Mouse (Mus musculus) left cerebral cortex, adult 11 months (tissue): ENCODE results near the gene Xrcc5.
A peak's percentile ranks its signal among the peaks of the same experiment; 100 is the strongest.

Experiments
- DNase-seq: peaks from one replicate; pipeline ENCODE4 v3.0.0; 2022; ENCODE audit warnings: low spot score

The Xrcc5 gene

GRCm38 (mm10) chr1:72307317-72307798, at the start of gene Xrcc5:
TSS of gene Xrcc5 (plus strand) at chr1:72307421.
- DNase-seq, result peak; percentile 89

DNA sequence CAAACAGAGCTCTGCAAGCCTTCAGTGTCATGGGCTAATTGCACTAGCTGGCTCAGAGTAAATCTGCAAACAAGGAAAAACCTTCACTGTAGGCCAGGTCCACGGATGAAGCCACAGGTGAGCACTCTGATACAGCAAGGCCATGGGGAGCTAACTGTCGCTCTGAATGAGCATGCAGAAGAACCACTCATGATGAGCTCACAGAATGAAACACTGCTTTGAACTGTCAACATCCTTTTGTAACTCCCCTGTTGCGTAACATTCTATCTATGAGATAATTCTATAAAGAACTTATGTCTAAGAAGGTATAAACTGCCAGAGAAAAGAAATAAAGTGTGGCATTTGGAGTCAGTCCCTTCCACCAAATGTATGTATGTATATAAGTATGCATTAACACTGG, 44.1 kb upstream of the Xrcc5 start:
- DNase-seq, result no peak

DNA sequence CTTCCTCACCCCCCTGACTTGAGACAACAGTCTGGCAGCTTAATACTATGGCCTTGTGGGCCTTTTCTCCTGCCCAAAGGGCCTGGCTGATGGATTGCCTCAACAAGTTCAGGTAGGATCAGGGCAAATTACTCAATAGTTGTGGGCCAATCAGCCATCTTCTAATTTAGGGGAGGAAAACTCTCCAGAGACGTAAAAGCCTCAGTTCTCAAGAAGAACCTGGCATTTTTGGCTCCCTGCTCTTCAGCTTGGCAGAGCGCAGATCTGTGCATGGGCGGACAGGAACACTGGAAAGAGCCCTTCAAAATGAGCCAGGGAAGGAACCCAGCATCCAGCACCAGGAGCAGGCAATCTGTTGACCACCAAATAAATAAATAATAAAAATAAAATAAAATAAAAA, 29.1 kb upstream of the Xrcc5 start:
- no peak for DNase-seq

DNA sequence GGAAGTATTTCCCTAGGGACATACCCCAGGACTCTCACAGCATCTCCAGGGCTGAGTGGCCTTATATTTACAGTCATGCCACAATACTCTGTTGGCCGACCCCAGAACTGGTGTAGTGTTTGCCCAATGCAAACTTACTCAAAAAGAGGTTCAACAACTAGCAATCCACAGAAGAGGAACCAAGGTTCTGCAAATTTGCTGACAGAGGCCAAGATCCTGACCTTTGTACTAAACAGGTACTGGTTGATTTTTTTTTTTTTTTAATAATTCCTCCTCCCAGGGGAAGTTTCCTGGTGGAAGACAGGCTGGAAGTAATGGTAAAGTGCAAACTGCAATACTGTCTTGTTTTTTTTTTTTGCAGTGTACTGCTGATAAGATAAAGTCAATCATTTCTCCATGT, 24.6 kb upstream of the Xrcc5 start:
- no peak for DNase-seq

DNA sequence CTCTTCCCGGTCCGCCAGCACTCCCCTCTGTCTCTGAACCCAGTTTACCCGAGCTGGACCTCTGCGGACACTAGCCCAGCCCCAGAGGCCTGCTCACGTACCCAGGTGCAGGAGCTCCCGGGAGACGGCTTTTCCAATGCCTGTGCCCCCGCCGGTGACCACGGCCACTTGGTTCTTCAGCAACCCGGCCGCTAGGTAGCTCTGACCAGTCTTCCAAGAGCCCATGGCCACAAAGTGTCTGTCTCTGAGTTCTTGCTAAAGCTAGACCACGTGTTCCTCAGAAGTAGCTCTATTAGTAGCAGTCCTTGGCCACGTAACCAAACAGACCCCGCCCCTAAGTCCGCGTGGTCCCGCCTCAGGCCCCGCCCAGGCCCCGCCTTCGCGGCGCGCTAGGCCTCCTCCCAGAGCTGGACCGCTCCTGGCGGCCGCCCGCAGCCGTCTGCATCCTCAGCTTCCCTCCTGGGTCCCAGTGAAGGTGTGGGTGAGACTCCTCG, 23.2 kb upstream of the Xrcc5 start, which contains the start of the genes Pecr and Tmem169:
Gene Pecr, minus strand, starts transcription at position 323 of the 494 bp plus-strand sequence.
Gene Tmem169, plus strand, starts transcription at position 378 of the 494 bp plus-strand sequence.
- peak; percentile 91 for DNase-seq

DNA sequence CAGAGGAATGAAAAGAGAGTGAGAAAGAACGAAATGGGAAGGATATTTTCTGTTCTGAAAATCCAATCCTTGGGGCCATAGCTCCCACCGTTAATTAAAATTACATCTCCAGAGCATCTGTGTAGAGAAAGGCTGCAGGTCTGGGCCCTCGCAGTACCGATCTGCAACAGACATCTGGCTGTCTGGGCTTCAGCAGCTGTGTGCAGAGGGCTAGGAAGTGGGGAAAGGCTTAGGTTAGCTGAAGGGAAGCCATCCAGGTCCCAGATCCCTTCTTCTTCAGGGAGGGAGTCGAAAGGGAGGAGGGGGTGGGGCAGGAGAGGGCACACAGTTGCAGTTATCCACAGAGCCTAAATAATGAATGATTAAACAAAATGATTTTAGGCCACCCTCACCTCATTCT, 22.7 kb upstream of the Xrcc5 start:
- DNase-seq, result no peak

DNA sequence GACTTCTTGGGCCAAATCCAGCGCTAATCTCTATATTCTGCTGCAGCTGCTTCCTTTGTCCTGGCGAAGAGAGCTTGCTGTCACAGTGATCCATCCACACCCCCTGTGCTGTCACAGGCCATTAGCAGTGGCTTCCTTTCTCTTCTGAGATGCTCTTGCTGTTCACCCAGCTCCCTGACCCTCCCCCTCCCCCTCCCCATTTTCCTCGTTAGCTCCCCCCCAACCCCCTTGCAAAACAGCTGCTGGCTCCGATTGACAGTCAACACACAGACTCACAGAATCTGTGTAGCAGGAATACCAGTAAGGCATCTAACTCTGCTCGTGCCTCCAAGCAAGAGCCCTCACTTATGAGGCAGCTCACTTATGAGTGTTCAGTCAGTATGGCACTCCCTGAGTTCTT, 20.3 kb upstream of the Xrcc5 start:
- DNase-seq, result no peak

DNA sequence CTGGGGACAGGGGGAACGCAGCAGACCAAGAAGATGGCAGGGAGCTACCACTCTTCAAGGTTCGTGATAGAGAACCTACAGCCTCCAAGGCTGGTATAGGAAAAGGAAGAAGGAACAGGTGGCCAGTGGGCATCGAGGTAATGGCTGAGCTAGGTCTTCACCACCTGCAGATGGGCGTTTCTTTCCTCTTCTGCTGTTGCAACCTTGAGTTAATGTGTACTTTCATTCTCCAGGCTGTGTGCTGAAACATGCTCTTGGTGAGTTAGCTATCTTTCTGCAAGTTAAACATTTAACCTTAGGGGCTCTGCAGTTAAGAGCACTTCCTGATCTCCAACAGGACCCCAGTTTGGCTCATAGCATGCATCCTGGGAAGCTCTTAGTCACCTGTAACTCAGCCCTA, 19.3 kb upstream of the Xrcc5 start:
- no peak for DNase-seq

DNA sequence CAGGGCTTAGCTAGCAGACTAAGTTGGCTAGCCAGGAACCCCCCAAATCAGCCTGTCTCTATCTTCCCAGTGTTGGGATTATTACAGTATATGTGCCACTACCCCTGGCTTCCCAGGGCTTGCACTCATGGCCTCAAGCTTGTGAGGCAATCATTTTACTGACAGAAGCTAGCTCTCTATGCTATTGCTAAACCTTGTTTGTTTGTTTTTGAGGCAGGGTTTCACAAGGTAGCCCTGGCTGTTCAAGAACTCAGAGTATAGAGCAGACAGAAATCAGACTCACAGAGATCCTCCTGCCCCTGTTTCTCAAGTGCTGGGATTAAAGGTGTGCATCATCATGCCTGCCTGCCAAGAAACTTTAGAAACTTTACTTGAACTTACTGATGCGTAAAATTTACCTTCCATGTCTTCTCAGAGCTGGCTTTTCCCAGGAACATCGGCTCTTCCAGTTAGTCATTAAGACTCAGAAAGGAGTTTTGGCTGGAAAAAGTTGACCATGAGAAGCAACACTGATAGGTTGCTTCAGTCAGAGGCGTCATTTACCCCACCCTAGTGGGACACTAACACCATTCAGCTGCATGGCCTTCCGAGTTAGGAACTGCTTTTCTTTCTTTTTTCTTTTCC, 18.6 kb upstream of the Xrcc5 start:
- DNase-seq, result no peak

DNA sequence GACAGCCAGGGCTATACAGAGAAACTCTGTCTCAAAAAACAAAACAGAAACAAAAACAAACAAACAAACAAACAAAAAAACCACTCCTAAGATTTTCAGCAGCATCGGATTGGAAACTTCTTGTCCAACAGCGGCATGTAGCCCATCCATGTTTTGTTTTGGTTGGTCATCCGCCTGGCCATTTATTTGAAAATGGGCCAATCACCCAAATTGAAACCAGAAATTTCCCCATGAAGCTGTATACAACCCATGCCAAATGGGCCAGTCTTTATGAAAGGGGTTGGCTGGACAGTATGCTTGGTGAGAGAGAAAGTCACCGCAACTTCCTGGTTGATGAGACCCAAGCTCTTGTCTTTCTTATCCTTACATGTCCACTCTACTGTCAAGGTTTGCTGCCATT, 16.3 kb upstream of the Xrcc5 start:
- DNase-seq, result no peak

- no peak for DNase-seq
Measured at GRCm38 (mm10) chr1:72291421-72291820, 15.8 kb upstream of the Xrcc5 start.

- no peak for DNase-seq
Measured at GRCm38 (mm10) chr1:72291925-72292324, 15.3 kb upstream of the Xrcc5 start.

DNA sequence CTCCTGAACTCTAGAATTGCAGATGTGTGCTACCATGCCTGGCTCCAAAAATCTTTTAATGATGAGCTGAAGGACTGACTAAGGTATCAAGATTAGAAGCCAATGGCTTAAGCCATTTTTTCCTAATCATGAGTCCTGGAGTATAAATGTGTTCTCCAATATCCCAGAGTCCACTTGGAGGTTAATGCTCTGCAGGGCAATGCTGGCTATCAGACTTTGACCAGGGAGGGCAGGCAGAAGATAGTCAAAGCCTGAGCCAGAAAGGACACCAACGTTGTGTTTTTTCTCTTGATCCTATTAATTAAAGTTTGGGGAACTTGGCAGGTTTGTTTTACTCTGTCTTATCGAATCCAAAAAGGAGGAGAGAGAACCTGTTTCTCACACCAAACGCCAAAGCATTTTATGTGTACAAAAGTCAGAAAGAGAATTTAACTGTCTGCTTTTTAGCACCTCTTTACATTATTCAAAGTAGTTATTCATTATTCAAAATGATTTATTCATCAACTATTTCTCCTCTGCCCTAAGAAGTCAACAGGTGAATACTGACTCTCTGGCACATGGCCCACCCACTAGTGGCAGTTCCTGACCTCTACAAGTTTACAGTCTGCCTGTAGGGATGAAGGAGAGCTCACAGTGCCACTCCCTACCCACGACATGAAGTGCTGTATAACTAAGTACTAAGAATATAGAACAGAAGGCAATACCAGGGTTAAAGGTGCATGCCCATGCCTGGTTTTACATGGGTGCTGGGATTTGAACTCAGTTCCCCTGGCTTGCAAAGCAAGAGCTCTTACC, 13.2 kb upstream of the Xrcc5 start:
- DNase-seq, result no peak

- no peak for DNase-seq
Measured at GRCm38 (mm10) chr1:72295746-72296145, 11.5 kb upstream of the Xrcc5 start.

DNA sequence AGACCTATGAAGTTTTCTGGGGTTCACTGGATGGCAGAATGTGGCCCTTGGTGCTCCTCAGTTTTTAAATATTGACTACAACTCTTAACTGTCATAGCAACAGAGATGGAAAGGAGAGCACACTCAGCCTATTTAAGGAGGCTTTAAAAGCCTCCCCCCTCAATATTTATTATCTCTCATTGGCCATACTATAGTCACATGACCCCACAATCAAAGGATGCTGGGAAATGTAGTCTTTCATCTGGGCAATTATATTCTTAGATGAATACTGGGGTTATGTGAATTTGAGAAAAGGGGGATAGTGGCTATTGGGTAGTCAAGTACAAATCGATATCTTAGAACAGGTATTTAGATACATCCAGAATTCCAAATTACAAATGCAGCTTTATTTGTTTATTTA, 5.4 kb upstream of the Xrcc5 start:
- DNase-seq, result no peak

DNA sequence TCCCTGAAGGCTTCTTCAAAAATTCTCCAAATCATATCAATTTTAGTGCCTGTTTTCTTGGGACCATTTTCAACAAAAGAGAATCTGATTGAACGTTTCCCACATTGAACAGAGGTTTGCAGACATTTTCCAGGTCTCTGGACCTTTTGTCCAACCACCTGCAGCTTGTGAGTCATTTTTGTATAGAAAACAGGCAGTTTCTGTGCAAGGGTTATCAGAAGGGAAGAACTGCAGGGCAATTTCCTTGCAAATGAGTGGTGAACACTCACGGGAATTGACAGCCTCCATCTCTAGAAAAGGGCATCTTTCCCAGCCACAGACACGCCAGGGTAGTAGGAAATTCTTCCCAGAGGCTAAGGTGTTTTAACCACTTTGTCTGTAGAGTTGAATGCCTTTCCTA, 980 bp upstream of the Xrcc5 start:
- no peak for DNase-seq

- peak; percentile 24 for DNase-seq
Measured at GRCm38 (mm10) chr1:72306679-72307181, 491 bp upstream of the Xrcc5 start.

- DNase-seq, result no peak
Measured at GRCm38 (mm10) chr1:72308919-72309318, 1.7 kb downstream of the Xrcc5 start.

DNA sequence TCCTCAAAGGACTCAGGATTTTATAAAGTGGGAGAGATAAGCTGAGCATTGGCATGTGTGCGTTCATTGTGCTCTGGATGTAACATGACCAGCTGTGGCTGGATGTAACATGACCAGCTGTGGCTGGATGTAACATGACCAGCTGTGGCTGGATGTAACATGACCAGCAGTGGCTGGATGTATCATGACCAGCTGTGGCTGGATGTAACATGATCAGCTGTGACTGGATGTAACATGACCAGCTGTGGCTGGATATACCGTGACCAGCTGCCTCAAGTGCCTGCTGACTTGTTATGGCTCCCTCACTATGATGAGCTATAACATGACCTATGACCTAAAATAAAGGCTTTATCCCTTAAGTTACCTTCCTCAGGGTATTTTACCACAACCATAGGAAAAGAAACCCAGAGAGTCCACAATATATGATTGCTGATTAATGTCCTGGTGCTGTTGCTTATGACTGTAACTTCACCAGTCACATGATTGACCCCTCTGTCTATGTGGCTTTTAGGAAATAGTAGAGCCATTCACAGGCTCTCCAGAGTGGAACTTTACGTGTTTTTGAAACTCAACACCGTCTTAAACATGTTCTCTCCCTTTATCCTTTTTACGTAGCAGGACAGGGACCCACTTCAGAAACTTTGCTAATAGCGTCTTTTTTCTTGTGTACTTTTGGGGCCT, 2.7 kb downstream of the Xrcc5 start:
- no peak for DNase-seq

DNA sequence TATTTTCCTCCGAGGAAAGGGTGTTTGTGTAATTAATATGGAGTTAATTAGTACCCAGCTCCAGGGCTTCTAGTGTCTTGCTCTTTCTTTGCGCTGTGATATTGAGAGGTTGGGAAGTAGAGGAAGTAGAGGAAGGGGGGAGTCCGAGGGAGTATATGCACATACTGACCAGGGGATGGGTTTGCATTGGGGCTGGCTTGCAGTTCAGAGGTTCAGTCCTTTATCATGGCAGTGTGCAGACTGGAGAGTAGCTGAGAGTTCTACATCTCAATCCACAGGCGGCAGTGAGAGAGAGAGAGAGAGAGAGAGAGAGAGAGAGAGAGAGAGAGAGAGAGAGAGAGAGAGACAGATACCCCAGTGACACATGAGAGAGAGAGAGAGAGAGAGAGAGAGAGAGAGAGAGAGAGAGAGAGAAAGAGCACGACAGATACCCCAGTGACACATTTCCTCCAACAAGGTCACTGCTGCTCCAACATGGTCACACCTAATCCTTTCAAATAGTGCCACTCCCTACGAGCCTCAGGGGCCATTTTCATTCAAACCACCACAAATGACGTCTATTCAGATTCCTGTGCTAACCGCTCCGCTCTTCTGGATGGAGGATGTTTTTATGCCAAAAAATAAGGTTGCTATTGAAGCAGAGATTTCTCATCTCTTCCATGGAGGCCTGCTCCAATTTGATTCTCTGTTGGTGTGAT, 5.6 kb downstream of the Xrcc5 start:
- DNase-seq, result no peak

DNA sequence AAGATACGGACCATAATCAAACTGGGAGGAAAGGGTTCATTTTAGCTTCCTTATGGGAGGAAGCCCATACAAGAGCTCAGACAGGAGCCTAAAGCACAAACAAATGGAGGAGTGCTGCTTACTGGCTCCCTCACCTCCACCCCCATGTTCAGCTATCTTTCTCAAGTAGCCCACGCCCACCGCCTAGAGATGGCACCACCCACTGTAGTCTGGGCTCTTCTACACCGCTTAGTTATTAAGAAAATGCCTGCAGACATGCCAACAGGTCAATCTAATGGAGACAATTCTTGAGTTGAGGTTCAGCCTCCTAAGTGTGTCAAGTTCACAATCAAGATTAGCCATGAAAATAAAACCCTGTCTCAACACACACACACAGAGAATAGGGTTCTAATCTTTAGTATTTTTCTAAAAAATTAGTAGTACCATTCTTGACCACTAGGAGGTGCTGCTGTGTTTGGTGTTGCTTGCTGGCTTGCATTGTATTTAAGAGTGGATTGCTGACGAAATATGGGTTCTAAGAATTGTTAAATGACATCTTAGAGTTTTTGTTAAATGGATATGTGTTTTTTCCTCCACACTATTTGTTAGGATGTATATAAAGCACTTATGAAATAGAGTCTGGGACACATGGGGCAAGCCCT, 6.3 kb downstream of the Xrcc5 start:
- DNase-seq, result peak; percentile 41
